Mouse (Mus musculus) lung, postnatal 25 days (tissue): ENCODE measurements around the gene Galnt2.

Experiments used
- DNase-seq: peaks from one replicate; pipeline ENCODE4 v3.0.0; 2022; ENCODE audit warnings: low spot score

Galnt2 gene

GRCm38 (mm10) chr8:124329690-124330089, 98.5 kb downstream of the Galnt2 start:
- no peak for DNase-seq

- no peak for DNase-seq
Observed at GRCm38 (mm10) chr8:124330433-124330832, 99.2 kb downstream of the Galnt2 start.

- DNase-seq = no peak
Observed at GRCm38 (mm10) chr8:124331094-124331493, 99.9 kb downstream of the Galnt2 start.

GRCm38 (mm10) chr8:124331706-124332105, 100.5 kb downstream of the Galnt2 start:
- DNase-seq = no peak

GRCm38 (mm10) chr8:124336302-124336701, 105.1 kb downstream of the Galnt2 start:
- no peak for DNase-seq

GRCm38 (mm10) chr8:124339742-124340141, 108.6 kb downstream of the Galnt2 start:
- no peak for DNase-seq

- peak; percentile 21 for DNase-seq
Observed at GRCm38 (mm10) chr8:124340360-124341068, 109.3 kb downstream of the Galnt2 start.

- no peak for DNase-seq
Observed at GRCm38 (mm10) chr8:124343151-124343550, 112.0 kb downstream of the Galnt2 start.

GRCm38 (mm10) chr8:124343991-124344390, 112.8 kb downstream of the Galnt2 start:
- DNase-seq = no peak

GRCm38 (mm10) chr8:124345098-124345497, 113.9 kb downstream of the Galnt2 start:
- DNase-seq = no peak

- DNase-seq = peak; percentile 57
Observed at GRCm38 (mm10) chr8:124346852-124347523, 115.8 kb downstream of the Galnt2 start.

GRCm38 (mm10) chr8:124348087-124348486, 116.9 kb downstream of the Galnt2 start:
- DNase-seq = no peak

GRCm38 (mm10) chr8:124349663-124350062, 118.5 kb downstream of the Galnt2 start:
- DNase-seq = peak; percentile 78

GRCm38 (mm10) chr8:124351636-124352035, 120.4 kb downstream of the Galnt2 start:
- DNase-seq = no peak

GRCm38 (mm10) chr8:124360911-124361310, 129.7 kb downstream of the Galnt2 start:
- no peak for DNase-seq

GRCm38 (mm10) chr8:124361773-124362427, 130.7 kb downstream of the Galnt2 start:
- DNase-seq = no peak

- DNase-seq = no peak
Observed at GRCm38 (mm10) chr8:124362589-124362988, 131.4 kb downstream of the Galnt2 start.

GRCm38 (mm10) chr8:124363337-124363736, 132.1 kb downstream of the Galnt2 start:
- no peak for DNase-seq

- peak; percentile 51 for DNase-seq
Observed at GRCm38 (mm10) chr8:124368213-124368612, 137.0 kb downstream of the Galnt2 start.

- no peak for DNase-seq
Observed at GRCm38 (mm10) chr8:124370422-124371183, 139.4 kb downstream of the Galnt2 start.

GRCm38 (mm10) chr8:124371410-124372123, 140.4 kb downstream of the Galnt2 start:
- DNase-seq = no peak

- no peak for DNase-seq
Observed at GRCm38 (mm10) chr8:124373753-124374152, 142.6 kb downstream of the Galnt2 start.
